Mouse (Mus musculus): ENCODE data around the gene Lancl2. TPM values are rescaled to one million over a fixed set of nuclear protein-coding genes. Genes with fewer than 3 reads are reported as not detected.
A peak's percentile ranks its signal among the peaks of the same experiment; 100 is the strongest.

Gene Lancl2
- total RNA-seq (2021): 100 to 1,000 TPM; 120 to 128 TPM

DNA sequence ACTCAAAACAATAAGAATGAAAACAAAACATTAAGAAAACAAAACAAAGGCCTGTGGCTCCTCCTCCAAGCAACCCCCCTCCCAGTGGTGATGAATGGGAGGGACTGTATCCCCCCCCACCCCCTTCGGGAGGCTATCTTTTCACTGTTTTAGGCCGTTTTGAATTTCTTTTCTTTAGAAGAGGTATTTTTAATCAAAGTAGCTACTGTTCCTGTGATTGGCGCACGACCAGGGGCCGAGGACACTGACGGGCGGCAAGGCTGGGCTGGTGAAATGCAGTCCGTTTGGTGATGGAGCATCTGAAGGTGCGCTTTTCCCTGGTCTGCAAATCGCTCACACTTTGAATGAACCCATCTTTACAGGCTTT lies at the start of gene Lancl2:
TSS of gene Lancl2 (plus strand) at position 165 of the 367 bp plus-strand sequence.
- intact Hi-C loops (cut with DNase I): loop anchor here (2.0 to 10.0 kb wide), 5 partner anchors 95 to 905 kb away; partner anchors contain the start of genes Kbtbd2, Nt5c3, Ppm1k and Vmn1r4
- no peak for DNase-seq (ENCODE audit: low spot score in 2 of 2)

DNA sequence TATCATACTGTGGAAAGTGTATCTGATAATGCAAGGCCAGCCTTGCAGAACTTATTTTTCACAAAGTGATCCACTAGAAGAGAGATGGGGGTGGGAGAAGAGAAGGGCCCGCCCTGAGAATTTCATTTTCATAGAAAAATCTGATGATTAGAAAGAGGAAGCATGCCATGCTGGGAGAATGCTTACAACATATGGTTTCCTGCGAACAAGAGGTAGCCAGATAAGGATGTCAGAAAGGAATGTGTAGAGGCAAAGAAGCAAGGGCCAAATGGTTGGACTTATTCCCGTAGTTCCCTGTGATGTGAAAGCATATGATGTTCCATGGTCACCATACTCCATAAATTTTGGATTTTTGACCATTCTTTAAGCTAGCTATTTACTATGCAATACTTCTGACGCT lies 41.0 kb upstream of the Lancl2 start:
- DNase-seq (ENCODE audit: low spot score in 2 of 2): no peak
- intact Hi-C loops (cut with DNase I): no loop called here

DNA sequence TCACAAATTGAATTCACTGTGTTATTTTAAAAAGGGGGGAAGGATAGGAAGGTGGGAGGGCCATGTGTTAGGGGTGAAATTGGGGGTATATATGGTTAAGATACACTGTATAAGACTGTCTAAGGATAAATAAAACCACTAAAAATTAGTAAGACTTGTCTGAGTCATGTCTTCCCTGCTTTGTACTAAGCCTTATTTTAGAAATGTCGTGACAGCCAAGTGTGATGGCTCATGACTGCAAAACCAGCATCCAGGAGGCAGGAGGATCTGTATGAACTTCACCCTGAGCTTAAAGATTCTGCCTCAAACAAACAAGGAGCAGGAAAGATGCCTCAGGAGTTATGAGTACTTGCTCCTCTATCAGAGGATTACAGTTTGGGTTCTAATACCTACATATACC lies 18.2 kb upstream of the Lancl2 start:
- intact Hi-C loops (cut with DNase I): loop anchor here (1.0 kb wide), 1 partner anchor 78 kb away; no protein-coding TSS in a partner anchor
- DNase-seq (ENCODE audit: low spot score in 2 of 2): peak in 1 of 2 experiments; percentile 74

DNA sequence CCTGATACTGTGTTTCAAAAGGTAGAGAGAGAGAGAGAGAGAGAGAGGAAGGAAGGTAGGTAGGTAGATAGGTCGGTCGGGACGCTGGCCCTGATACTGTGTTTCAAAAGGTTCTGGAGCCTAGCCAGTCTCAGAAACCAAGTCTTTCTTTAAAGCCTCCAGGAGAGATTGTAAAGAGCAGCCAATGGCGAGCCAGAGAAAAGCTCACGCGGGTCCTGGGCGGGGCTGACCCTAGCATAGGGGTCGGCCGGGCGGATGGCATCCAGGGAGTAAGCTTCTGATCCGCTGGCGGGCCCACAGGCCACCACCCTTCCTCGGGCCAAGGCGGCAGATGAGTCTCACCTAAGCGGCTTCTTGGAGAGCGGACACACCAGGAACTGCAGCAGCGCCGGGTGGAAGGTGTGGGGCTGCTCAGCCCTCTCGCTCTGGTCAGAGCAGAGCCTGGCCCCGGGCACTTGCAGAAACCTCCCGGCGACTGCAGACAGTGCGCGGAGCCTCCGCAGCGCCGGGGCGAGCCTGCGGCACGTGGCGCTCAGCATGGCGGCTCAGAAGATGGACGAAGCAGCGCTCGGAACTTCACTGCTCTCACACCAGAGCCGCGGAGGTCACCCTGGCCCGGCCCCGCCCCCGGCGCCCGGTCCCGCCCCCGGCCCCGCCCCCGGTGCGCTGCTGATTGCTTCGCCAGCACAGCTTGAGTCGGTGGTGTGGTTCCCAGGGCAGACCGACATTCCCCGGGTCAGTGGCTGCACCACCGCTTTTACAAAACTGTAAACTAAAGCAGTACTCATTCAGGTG lies 10.7 kb upstream of the Lancl2 start, which contains the start of gene Pyurf:
TSS of gene Pyurf (minus strand) at position 612 of the 795 bp plus-strand sequence.
- intact Hi-C loops (cut with DNase I): loop anchor here (1.0 kb wide), 1 partner anchor 12 kb away; no protein-coding TSS in a partner anchor
- peak; percentile 82 to 87 for DNase-seq (ENCODE audit: low spot score in 2 of 2)

DNA sequence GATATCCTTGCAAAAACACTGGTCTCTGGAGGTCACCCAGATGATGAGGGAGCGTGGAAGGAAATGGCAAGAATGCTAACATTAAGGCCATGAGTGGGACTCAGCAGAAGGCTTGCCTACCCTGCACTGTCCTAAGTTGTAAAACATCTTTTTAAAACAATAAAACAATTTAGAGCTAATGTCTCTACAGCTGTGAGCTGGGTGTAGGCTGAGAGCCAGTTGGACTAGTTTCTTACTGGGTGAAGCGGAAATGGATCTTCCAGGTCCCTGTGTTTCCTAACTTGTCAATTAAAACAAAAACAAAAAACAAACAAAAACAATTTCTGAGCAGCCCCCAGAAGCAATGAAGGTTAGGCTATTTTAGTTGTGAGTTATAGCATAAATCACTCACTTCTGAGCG lies 9.2 kb upstream of the Lancl2 start:
- intact Hi-C loops (cut with DNase I): no loop called here

DNA sequence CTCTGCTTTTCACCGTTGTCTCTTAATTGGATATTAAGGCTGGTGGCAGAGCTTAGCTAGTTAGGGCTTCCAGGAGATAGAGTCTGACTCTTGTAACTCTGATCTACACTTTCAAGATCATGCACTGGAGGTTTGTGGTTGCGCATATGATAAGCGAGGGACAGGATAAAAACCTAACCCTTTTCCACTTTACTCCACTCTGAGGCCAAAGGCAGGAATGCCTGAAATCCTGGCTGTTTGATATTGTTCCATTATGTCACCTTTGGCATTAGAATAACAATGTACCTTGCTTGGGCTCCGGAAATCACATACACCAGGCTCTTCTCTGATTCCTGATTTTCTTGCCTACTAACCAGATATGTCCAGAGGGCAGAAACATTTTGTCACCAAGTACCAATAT lies 654 bp upstream of the Lancl2 start:
- intact Hi-C loops (cut with DNase I): loop anchor here (2.0 to 10.0 kb wide), 5 partner anchors 94 to 904 kb away; partner anchors contain the start of genes Kbtbd2, Nt5c3, Ppm1k and Vmn1r4
- DNase-seq (ENCODE audit: low spot score in 2 of 2): no peak

More for the DNA sequence above, 9.2 kb upstream of the Lancl2 start:
- no peak for DNase-seq (ENCODE audit: low spot score in 2 of 2)

DNA sequence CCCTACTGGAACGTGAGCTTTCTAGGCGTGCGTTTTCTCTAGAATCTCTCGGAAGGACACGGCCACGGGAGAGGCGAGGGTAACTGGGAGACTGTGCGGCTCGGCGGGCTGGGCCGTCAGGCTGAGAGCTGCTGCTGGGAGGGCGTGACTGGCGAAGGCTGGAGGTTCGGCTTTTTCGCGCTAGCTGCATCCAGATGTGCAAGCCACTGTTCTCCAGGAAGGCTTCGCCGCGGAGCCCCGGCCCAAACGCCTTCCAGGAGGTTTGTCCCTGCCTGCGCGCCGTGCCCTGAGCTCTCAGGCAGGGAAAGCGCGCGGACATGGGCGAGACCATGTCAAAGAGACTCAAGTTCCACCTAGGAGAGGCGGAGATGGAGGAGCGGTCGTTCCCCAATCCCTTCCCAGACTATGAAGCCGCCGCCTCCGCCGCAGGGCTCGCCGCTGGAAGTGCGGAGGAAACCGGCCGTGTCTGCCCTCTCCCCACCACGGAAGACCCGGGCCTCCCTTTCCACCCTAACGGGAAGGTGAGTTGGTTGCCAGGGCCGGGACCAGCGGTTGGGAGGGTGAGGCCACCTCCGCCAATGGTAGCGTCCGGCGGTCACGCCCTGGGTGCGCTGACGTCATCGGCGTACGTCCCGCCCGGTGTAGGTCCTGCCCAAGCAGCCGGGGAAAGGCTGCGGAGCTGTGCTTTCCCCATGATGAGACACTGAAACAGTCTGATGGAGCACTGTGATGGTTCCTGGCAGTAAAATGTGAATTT lies 581 bp downstream of the Lancl2 start:
- intact Hi-C loops (cut with DNase I): loop anchor here (1.0 to 10.0 kb wide), 6 partner anchors 12 to 906 kb away; partner anchors contain the start of genes Kbtbd2, Nt5c3, Ppm1k and Vmn1r4
- peak; percentile 97 for DNase-seq (ENCODE audit: low spot score in 2 of 2)

DNA sequence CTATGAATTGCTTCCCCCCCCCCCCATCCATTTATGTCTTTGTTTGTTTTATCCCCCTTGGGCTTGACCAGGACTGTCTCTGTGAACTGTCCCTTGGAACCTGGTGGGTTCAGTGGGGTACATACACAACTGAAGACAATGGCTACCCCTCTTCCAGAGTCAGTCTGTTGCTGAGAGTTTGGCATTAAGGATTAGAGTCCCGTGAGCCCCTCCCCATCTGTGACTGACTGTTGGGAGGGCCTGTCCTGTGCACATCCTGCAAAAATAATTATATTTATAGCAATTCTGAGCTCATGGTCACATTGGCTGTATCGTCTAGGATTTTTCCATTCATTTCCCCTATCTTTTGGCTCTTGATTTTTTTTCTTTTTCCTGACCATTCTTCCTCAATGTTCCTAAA lies 1.4 kb downstream of the Lancl2 start:
- intact Hi-C loops (cut with DNase I): loop anchor here (1.0 to 10.0 kb wide), 6 partner anchors 12 to 906 kb away; partner anchors contain the start of genes Kbtbd2, Nt5c3, Ppm1k and Vmn1r4
- peak in 1 of 2 experiments; percentile 40 for DNase-seq (ENCODE audit: low spot score in 2 of 2)

DNA sequence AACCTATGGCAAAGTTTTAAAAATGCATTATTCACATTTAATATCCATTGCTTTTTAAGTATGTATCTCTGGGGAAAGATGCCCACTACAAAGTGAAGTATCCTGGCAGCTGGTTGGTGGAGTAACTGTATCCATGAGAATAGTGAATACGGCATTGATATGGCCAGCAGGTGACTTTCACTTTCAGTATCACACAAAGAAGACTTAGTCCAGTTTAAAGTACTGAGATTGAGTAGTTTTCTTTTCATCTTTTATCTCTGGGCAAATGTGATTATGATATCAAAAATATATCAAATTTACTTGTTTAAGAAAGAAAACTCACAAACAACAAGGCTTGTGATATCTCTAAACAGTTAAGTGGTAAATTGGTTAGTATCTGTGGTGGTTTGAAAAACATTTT lies 4.4 kb downstream of the Lancl2 start:
- intact Hi-C loops (cut with DNase I): loop anchor here (10.0 kb wide), 1 partner anchor 782 kb away; the partner anchor contains the start of genes Nt5c3 and Vmn1r4
- no peak for DNase-seq (ENCODE audit: low spot score in 2 of 2)

DNA sequence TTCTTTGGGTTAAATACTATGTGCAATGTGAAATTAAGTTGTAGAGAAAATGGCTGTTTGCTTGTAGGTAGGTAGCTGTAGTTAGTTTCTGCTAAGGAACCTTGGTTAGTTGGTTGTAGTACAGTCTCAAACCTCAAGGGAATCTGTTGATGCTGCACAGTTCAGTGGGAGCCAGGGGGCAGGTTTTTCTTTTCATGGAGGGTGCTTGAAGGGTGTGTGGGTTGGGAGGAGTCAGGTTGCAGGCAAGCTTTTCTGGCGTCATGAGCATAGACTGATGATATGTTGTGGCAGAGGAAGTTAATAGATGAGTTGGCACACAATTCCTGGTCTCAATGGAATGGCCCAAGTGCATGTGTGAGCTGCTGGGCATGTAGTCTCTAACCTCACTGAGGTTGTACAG lies 9.4 kb downstream of the Lancl2 start:
- intact Hi-C loops (cut with DNase I): no loop called here
- no peak for DNase-seq (ENCODE audit: low spot score in 2 of 2)

DNA sequence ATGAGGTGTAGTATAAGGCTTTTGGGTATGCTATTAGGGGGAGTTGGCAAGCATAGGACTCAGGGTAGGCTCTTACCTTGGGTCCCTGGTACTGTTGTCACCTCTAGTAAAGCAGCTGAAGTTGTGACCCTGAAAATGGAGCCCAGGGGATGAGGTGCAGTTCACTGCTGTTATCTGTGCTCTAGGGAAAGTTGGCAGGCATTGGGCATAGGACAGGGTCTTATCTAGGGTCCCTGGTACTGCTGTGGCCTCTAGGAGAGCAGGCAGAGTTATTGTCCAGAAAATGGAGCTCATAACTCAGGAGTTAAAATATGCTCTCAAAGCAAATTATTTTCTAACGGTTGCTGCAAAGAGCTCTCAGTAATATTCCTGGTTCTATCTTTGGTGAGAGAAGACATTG lies 19.0 kb downstream of the Lancl2 start:
- intact Hi-C loops (cut with DNase I): no loop called here
- DNase-seq (ENCODE audit: low spot score in 2 of 2): no peak

DNA sequence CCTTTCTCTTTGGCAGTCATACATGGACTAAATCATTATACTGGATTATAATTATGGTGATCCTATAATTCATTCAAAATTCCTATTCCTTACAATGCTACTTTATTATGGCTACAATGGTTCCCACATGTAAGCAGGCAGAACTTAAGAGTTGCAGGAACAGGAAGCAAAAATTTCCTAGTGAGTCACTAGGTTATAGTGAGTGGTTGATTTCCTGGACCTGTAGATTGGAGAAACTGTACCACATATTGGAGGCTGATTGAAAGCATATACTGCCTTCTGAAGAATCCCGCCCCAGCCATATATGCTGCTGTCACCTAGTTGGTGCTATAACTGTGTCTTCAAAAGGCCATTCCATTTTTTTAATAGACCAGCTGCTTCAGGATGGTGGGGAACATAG lies 40.4 kb downstream of the Lancl2 start:
- intact Hi-C loops (cut with DNase I): loop anchor here (1.0 kb wide), 1 partner anchor 117 kb away; no protein-coding TSS in a partner anchor
- no peak for DNase-seq (ENCODE audit: low spot score in 2 of 2)

DNA sequence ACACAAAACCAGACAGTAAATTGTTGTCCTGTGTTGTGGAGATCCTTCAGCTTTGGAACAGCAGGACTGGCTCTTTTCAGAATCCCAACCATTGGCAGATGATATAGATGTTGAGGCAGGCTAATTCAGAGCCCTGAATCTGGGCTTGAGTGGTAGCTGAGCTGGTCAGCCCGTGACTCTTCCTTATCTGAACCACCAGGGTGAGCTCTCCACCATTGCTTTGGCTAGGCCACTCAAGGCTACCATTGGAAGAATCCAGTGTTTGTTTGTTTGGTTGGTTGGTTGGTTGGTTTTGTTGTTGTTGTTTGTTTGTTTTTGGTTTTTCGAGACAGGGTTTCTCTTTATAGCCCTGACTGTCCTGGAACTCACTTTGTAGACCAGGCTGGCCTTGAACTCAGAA lies 41.0 kb downstream of the Lancl2 start:
- DNase-seq (ENCODE audit: low spot score in 2 of 2): no peak
- intact Hi-C loops (cut with DNase I): loop anchor here (1.0 kb wide), 1 partner anchor 116 kb away; no protein-coding TSS in a partner anchor

DNA sequence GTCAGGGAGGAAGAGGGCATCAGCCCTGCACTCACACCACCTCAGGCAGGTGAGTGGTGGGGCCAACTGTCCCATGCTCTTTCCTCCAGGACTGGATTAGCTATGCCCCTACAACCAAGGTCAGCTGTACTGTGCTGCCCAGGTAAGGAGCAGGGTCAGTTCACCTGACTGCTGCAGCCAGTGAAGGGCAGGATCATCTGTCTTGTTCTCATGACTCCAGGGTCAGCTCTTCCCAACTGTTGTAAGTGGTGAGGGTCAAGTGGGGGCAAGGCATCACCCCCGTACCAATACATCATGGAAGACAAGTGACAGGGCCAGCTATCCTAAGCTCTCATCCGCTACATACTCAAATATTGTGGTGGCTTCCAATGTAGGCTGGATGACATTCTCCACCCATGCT lies 41.8 kb downstream of the Lancl2 start:
- intact Hi-C loops (cut with DNase I): no loop called here
- DNase-seq (ENCODE audit: low spot score in 2 of 2): no peak

DNA sequence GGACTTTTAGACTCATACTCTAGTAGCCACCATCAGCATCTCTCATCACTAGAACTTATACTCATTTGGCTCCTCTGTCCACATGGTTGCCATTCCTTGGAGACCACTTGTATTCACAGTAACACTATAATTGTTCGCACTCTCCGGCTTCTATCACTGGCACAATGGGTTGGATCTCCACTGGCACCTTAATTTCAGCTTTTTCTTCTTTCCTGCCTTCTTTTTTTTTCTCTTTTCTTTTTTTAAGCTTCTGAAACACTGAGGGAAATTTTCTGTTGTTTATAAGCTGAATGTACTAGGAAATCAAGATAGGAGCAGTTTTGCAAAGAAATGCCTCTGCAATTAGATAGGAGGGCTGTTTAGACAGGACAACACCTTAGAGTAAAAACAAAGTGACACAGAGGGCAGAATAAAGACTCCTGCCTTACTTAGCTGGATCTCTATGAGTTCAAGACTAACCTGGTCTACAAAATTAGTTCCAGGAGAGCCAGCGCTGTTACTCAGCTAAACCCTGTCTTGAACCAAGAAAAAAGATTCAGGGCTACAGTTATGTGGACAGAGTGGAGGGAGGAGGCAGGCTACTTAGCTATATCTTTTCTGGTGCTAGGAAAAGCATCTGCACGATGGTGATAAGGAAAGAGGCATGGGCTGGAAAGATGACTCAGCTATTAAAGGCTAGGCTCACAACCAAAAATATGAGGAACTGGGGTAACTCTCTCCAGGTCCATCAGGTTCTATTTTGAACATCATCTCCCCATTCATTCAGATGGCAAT lies 42.8 kb downstream of the Lancl2 start:
- DNase-seq (ENCODE audit: low spot score in 2 of 2): no peak
- intact Hi-C loops (cut with DNase I): no loop called here

DNA sequence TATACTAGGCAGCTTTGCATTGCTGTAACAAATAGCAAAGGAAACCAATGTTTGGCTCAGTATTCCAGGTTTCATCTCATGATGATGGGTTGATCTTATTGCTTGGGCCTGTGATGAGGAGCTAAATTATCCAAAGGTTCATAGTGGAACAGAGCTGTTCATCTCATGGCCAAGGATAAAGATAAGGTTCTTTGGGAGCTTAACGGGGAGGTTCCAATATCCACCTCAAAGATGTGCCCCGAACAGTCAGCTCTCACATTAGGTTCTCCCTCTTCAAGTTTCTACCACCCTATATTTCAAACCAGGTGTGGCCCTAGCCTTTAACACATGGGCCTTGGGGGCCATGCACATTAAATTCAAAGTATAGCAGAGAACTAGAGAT lies 43.4 kb downstream of the Lancl2 start:
- DNase-seq (ENCODE audit: low spot score in 2 of 2): no peak
- intact Hi-C loops (cut with DNase I): no loop called here

DNA sequence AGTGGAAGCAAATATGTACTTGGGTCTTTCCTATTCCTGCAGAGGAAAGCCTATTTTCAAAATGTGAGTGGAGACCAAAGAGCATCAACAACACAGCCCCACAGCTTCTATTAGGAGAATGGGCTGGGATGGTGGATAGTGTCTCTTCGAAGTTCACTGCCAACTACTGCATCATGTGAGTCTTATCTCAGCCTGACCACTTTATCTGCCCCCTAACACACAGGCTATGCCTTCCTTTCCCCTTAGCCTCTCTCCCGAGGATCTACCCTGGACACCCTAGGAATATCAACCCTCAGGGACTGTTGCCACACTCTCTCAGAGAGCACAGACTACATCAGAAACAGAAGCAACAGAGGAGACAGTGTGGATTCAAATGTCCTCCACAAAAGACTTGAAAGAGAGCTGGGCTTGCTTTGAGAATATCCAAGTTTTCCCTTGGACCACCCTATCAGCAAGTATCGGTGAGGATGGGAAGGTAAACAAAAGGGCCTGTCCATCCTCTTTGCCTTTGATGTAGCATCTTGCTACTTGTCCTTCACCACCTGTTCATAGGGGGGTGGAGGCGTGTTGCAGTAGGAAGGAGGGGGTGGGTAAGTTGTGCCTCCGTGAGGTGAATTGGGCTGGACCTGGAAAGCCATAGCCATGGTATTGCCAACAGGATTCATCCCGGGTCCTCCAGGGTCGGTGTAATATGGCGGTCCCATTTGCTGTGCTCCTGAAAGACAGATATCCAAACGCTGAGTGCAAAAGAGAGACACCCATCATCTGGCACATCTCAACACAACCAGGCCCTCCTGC lies 51.8 kb downstream of the Lancl2 start:
- DNase-seq (ENCODE audit: low spot score in 2 of 2): no peak
- intact Hi-C loops (cut with DNase I): no loop called here

DNA sequence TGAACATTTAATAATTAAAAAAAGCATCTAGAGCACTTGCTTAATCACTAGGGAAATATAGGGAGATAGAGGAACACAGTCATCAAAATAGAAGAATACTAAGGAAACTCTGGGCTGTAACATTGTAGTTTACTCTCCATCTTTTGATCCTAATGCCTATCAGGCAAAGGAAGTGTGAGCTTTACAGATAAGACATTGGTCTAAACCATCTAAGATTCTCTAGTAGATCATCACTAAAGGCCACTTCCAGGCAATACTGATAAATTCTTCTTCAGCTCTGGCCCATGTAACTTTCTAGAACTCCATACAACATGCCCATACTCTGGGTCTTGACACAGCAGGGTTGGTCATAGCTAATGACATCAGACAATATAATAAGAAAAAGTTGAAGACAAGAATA lies 60.7 kb downstream of the Lancl2 start:
- DNase-seq (ENCODE audit: low spot score in 2 of 2): no peak
- intact Hi-C loops (cut with DNase I): no loop called here

Measured in left cerebral cortex, postnatal 25 days (tissue).